Mouse (Mus musculus) common myeloid progenitor, adult 5-6 weeks (primary cell): ENCODE measurements at regions not wholly inside any gene's neighbourhood (a gene's known extent, or its start where the extent isn't known, plus 50 kb on each side); places are given as distances from the start of the nearest gene placed in this dataset.
"Not testable (repeated sequence)": the region's sequence is repeated elsewhere in the genome, so short reads cannot be mapped to it uniquely, and the experiment has no call there.

Experiments
- ATAC-seq: replicated peaks from 2 replicates; pipeline ENCODE4 v1.8.0; 2016; ENCODE audit warnings: low read depth, mild to moderate bottlenecking, moderate TSS enrichment, inconsistent platforms; ENCODE audit not compliant: poor library complexity, severe bottlenecking

- peak; percentile 60 for ATAC-seq
Observed at GRCm38 (mm10) chr12:117378297-117378887, 137.9 kb upstream of the Rapgef5 start.

- ATAC-seq = peak; percentile 56
Observed at GRCm38 (mm10) chr12:117379103-117379850, 137.0 kb upstream of the Rapgef5 start.

- ATAC-seq = no peak
Observed at GRCm38 (mm10) chr12:117380836-117381235, 135.4 kb upstream of the Rapgef5 start.

GRCm38 (mm10) chr12:117382727-117383126 is 133.6 kb upstream of the Rapgef5 start:
- not testable (repeated sequence) for ATAC-seq

GRCm38 (mm10) chr12:117385072-117385666 is 131.1 kb upstream of the Rapgef5 start:
- ATAC-seq = peak; percentile 96

- ATAC-seq = peak; percentile 63; the same call in 1 of the 2 replicates
Observed at GRCm38 (mm10) chr12:117385697-117386096, 130.6 kb upstream of the Rapgef5 start.

- ATAC-seq = no peak
Observed at GRCm38 (mm10) chr12:117386957-117387356, 129.3 kb upstream of the Rapgef5 start.

- ATAC-seq = no peak
Observed at GRCm38 (mm10) chr12:117389516-117390347, 126.5 kb upstream of the Rapgef5 start.

GRCm38 (mm10) chr12:117397512-117397911 is 118.8 kb upstream of the Rapgef5 start:
- no peak for ATAC-seq

GRCm38 (mm10) chr12:117403513-117404156 is 112.6 kb upstream of the Rapgef5 start:
- ATAC-seq = peak; percentile 83

- ATAC-seq = peak; percentile 40
Observed at GRCm38 (mm10) chr12:117404157-117404752, 112.0 kb upstream of the Rapgef5 start.

- ATAC-seq = no peak
Observed at GRCm38 (mm10) chr12:117406832-117407231, 109.4 kb upstream of the Rapgef5 start.

GRCm38 (mm10) chr12:117410604-117411003 is 105.7 kb upstream of the Rapgef5 start:
- peak; percentile 37; the same call in 1 of the 2 replicates for ATAC-seq

GRCm38 (mm10) chr12:117412257-117412656 is 104.0 kb upstream of the Rapgef5 start:
- ATAC-seq = peak; percentile 70

GRCm38 (mm10) chr12:117412779-117413505 is 103.3 kb upstream of the Rapgef5 start:
- peak; percentile 65 for ATAC-seq

- no peak for ATAC-seq
Observed at GRCm38 (mm10) chr12:117414020-117414419, 102.3 kb upstream of the Rapgef5 start.

GRCm38 (mm10) chr12:117415146-117415545 is 101.1 kb upstream of the Rapgef5 start:
- ATAC-seq = no peak

- ATAC-seq = peak; percentile 50
Observed at GRCm38 (mm10) chr12:117417991-117418390, 98.3 kb upstream of the Rapgef5 start.
